Mouse (Mus musculus): ENCODE results near the gene Gp1bb.

The Gp1bb gene

GRCm38 (mm10) chr16:18604267-18604701, 17.9 kb downstream of the Gp1bb start:
- DNase-seq (ENCODE audit: low spot score in 2 of 2), result no peak

- DNase-seq (ENCODE audit: low spot score in 2 of 2), result no peak
Observed at GRCm38 (mm10) chr16:18601447-18601846, 20.8 kb downstream of the Gp1bb start.

DNA sequence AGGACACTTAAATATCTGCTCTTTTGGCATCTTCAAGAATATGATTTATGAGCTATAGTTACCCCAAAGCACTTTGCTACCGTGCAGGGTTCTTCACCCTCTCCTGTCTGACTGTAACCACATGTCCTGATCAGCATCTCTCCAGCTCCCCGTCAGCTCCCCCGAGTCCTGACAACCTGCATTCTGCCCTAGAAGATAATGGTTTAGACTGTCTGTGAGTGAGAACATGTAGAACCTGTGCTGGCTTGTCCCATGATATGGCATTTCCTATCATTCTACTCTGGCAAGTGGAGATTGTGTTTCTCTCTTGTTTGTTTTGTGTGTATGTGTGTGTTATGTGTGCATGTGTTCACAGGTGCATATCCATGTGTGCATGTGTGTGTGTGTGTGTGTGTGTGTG, 24.2 kb downstream of the Gp1bb start:
- DNase-seq (ENCODE audit: low spot score in 2 of 2), result no peak

- DNase-seq (ENCODE audit: low spot score in 2 of 2), result no peak
Observed at GRCm38 (mm10) chr16:18596255-18596654, 25.9 kb downstream of the Gp1bb start.

- DNase-seq (ENCODE audit: low spot score in 2 of 2), result no peak
Observed at GRCm38 (mm10) chr16:18593930-18594329, 28.3 kb downstream of the Gp1bb start.

DNA sequence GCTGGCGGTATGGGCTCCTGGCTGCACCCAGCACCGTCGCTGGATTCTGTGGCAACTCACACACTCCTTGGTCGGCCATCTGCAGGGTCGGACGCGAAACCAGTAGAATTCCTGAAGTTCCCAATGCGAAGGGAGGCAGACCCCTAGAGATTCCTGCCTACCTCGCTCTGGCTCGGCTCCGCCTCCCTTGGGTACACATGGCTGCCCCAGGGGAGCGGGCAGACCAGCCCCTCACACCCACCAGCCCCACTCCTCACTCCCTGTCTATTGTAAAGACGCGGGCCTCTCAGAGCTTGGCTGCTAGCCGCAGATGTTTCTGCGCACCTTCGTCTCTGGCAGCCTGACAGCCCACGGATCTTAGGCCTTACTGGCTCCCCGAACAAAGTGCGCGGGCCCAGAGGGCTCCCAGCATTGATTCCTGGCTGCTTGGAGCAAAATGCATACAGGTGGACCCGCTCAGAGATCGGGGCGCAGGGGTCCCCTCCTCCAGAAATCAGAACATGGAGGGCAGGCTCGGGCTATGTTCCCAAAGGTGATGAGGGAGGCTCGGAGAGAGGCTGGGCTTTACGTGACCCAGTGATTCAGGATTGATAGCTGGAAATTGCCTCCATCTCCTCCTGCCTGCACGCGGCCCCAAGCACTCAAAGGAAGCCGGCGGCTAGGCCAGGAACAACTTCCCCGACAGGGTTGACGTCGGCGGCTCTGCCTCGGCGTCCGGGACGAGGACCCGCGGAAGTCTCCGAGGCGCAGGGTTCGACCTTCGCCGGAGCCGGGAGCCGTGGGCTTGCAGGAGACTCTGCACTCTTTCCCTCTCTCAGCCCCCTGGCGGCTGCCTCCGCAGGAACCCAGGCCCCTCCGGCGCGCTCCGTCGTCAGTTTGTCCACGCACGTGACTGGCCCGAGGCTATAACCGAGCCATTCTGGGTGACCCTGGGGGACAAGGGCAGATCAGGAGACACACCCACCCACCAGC, 30.9 kb downstream of the Gp1bb start:
- no peak for DNase-seq (ENCODE audit: low spot score in 2 of 2)

- DNase-seq (ENCODE audit: low spot score in 2 of 2), result peak; percentile 8 to 18
Observed at GRCm38 (mm10) chr16:18589804-18590790, 32.1 kb downstream of the Gp1bb start, which contains the start of gene Tbx1. Gene Tbx1 (minus strand): TSS chr16:18590671.

- DNase-seq (ENCODE audit: low spot score in 2 of 2), result no peak
Observed at GRCm38 (mm10) chr16:18589080-18589621, 33.1 kb downstream of the Gp1bb start.

- no peak for DNase-seq (ENCODE audit: low spot score in 2 of 2)
Observed at GRCm38 (mm10) chr16:18588738-18589055, 33.5 kb downstream of the Gp1bb start.

DNA sequence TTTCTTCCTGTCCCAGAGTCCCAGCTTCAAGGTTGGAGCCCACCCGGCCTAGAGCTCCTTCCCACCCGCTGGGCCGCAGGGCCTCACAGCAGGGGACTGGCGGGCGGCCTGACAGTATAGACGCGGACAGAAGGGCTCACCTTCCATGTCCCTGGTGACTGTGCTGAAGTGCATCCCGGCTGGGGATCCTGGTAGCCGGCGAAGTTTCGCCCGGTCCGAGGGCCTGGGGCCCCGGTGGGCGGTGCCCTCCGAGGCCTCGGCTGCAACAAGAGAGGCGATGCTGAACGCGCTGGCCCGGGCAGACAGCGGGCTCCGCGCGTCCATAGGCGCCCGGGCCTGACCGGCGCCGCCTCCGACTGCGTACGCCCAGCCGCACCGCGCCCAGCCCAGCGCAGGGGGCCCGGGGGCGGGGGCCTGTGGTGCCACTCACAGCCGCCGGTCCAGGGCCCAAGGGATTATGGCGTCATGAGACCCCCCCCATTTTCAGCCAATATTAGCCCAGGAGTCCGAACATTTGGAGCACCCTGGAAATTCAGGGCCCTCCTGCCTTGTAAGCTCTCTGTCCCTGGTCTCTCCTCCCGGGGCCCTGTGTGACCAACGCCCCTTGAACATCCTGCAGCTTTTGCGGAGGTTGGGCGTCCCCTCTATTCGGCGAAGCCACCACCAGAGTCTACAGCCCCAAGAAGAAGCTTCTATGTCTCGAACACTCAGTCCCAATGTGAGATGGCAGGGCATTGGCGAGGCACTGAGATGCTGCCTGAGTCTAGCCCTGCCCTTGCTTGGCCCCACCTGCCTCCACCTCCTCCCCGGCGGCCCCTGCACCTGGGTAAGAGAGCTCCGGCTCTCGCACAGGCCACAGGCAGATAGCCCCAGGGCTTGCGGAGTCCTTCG, 34.1 kb downstream of the Gp1bb start:
- DNase-seq (ENCODE audit: low spot score in 2 of 2), result no peak

DNA sequence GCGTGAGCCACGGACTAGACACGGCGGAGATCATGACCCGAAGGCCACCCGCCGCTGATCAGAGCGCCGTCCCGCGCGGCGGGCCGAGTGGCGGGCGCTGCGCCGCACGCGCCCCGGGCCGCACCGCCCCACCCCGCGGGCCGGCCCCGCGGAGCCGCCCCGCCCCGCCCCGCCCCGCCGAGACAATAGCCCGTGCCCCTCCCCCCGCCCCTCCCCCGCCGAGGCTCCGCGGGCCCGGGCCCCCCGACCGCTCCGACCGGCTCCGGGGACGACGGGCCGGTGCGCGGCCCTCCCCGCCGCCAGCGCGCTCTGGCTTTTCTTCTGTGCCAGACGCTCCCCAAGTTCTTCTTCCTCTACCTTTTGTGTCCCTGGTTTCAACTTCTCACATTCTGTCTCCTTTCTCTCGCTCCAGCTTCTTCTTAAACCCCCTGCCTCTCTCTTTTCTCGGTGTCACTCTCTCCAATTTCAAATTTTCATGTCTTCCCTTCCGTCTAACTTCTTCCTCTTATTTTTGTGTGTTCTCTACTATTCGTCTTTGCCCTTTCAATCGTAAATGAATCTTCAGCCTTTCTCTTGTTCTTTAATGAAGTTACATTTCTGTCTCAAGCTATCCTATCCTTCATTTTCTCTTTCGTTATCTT, 35.2 kb downstream of the Gp1bb start:
- DNase-seq (ENCODE audit: low spot score in 2 of 2), result no peak

DNA sequence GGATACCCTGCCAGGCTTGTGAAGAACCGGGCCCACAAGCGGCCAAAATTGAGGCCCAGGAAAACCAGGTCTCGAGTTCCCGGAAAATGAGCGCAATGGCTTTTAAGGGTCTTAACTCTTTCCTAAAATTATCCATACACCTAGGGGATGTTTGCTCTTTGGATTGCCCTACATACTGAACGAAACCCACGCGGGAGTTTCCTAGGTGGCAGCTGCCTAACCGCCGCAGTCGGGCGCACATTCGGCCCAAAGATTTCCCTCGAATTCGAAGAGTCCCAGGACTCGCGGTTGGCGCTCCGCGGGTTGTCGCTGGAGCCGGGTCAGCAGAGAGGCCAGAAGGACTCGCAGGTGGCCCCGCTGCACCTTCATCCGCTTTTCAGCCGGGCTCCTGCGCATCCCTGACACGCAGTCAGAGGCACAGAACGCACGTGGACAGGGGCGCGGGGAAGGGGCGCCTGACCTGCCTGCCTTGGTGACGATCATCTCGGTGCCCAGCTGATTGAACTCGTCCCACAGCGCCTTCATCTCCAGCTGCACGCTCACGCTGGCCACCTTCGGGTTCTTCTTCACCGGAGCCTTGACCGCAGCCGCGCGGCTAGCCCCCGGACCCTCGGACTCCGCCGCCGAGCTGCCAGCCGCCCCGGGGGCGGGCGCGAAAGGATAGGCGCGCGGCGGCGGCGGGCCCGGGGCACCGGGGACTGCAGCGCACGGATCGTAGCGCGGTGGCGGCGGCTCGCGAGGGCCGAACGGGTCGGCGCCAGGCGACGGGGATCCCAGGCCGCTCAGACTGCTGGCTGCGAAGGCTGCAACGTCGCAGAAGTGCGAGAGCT, 35.9 kb downstream of the Gp1bb start:
- DNase-seq (ENCODE audit: low spot score in 2 of 2), result no peak

DNA sequence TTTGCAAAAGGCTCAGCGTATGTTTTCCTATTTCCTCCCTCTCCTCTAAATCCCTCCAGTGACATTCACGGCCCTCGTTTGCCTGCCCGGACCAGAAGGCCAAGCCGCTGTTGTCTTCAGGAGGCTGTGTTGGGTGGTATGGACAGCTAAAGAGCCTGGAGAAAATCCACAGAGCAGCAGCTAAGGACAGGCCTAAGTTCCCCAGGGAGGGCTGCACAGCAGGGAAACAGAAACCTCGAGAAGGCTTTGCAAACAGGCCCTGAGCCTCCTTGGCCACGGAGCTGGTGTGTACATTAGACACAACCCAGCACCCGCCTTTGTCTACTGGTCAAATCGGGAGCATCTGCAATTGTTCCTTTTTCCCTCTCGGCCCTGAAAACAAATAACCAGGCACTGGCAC, 36.5 kb downstream of the Gp1bb start:
- no peak for DNase-seq (ENCODE audit: low spot score in 2 of 2)

DNA sequence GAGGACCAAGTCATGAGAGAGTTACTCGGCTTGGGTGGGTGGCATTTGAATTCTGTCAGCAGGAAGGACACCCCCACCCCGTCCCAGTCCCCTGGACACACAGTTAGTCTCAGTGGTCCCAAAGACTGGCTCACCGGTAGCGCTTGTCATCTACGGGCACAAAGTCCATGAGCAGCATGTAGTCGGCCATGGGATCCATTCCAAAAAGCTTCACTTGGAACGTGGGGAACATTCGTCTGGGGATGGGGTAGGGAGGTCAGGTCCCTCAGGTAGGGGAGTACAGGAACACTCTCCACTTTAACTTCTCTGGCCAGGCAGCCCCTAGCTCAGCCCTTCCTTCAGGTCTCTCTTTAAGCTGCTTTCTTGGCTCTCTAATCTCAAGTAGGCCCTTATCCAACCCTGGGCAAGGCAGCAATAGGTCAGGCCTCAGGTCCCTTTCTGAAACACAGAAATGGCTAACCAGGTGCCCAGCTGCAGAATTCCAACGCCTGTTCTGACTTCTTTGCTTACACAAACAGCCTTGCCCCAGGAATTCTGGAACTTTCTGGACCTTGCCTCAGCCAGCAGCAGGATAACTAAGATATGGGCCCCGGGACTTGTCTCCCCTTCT, 37.2 kb downstream of the Gp1bb start:
- no peak for DNase-seq (ENCODE audit: low spot score in 2 of 2)

GRCm38 (mm10) chr16:18583673-18584357, 38.4 kb downstream of the Gp1bb start:
- no peak for DNase-seq (ENCODE audit: low spot score in 2 of 2)

- DNase-seq (ENCODE audit: low spot score in 2 of 2), result no peak
Observed at GRCm38 (mm10) chr16:18583169-18583568, 39.0 kb downstream of the Gp1bb start.

DNA sequence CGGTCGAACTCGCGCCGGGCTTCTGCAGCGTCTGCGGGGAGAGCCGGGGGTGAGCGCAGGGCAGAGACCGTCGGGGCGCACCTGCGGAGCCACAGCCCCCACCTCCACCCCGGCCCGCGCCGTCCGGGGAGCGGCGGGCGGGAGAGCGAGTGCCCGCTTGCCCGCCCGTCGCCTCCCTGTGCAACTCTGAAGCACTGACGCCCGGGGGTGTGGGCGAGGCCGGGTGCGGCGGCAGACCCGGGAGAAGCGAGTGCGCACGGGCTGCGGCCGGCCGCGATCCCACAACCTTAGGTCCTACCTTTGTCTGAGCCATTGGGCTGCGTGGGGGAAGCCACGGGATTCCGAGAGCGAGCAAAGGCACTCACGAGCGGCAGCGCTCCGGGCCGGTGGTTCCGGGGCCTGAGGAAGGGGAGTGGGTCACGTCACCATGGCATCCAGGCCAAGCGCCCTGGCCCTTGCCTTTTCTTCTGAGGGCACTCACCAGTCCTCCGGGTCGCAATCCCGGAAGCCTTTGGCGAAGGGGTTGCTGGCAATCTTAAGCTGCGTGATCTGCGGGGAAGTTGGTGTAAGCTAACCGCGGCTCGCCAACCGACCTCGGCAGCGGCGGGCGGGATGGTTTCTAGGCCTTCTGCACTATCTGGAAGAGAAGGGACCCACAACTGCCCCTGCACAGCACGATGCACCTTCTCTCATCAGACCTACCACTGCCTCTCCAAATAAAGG, 39.6 kb downstream of the Gp1bb start:
- DNase-seq (ENCODE audit: low spot score in 2 of 2), result no peak

Data from spleen, postnatal 36 days (tissue).